Mouse (Mus musculus): Measurements from ENCODE around the gene Gucd1. TPM values are rescaled to one million over a fixed set of nuclear protein-coding genes. Genes with fewer than 3 reads are reported as not detected.

Gucd1 gene
- polyA plus RNA-seq, 1 experiment from 2014 or later: 19.7 TPM

DNA sequence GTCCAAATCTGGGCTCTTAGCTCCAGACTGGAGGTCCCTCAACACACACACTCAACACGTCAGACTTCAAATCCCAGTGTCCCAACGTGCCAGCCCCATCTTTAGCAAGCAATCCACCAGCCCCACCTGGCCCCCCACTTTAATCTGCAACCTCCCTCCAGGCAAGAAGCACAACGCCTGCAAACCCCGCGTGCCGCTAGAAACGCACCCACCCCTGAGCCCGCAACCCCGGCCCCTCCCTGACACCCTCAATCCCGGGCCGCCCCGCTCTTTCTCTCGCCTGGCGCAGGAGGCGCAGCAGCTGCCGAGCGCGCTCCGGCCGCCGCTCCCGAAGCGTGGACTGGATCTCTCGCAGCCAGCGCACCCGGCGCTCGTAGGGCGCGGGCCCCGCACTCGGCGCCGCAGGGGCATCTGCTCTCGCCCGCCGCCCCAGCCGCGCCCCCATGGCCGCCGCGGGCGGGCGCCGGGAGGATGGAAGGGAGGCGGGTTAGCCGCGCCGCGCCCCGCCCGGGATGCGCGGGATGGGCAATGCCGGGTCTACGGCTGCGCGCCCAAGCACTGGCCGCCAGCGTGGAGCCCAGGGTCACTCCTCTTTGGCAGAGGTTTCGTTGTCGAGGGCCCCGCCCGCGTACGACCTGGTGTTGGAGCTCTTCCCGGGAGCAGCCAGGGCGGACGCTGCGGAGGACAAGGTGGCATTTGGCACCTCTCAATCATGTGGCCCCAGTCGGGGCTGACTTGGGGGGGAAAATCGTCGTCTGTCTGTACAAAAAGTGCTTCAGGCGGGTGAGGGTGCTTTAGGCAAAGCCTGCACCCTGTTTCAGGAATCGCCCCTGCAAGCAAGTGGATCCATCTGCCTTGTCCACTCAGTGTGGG lies 42.1 kb upstream of the Gucd1 start, which contains the start of gene Lrrc75b:
Gene Lrrc75b, minus strand, starts transcription at position 655 of the 873 bp plus-strand sequence.
- Histone ChIP-seq H3K9ac (ENCODE audit: low read depth, low read length) (peak within 1 kb of the TSS; percentile 85), H3K36me3 (ENCODE audit: control insufficient read depth, insufficient read depth, low read length) (peaks cover 4% of the 10 kb centered on the region; the same call in 1 of the 2 replicates), H3K27ac (ENCODE audit: low read length) (peak within 1 kb of the TSS; percentile 97), H3K4me2 (ENCODE audit: low read length) (peak within 1 kb of the TSS; percentile 88), H3K4me3 (ENCODE audit: low read depth, low read length) (peak within 1 kb of the TSS; percentile 55), H3K4me1 (ENCODE audit: control insufficient read depth, insufficient read depth, low read length) (peaks cover 36% of the 10 kb centered on the region), H3K9me3 (replicated peaks; ENCODE audit: control insufficient read depth, low read length, poor library complexity, severe bottlenecking) (no peaks in the 10 kb centered on the region), H3K27me3 (ENCODE audit: control insufficient read depth, insufficient read depth, low read depth, low read length) (no peaks in the 10 kb centered on the region)
- under 1% methylated on average over 72 of the region's 75 CpGs for WGBS
- peak; percentile 61 for ATAC-seq

DNA sequence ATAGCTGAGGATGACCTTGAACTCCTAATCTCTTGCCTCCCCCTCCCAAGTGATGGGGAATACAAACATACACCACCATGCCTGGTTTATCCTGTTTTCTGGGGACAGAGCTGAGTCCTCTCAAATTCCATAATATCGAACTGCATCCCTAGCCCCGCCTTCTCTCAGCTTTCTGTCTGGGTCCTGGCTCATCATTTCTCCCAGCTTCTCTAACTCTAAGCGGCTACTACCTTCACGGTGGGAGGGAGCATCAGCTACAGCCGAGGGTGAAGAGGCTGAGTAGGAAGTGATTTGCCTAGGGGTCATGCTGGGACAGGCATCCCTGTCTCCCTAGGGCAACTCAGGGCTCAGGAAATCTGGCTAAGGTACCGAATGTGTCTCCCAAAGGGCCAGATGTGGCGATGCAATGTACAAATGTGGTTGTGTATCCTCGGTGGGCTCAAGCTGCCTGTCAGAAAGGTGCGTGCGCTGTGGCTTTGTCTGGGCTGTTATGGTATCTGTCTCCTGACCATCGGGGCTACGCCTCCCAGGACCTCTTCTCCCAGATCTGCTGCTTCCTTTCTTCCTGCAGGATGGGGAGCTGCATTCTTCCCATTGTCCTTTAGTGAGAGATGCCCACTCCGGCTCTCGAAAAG lies 41.4 kb upstream of the Gucd1 start:
- 3% methylated on average over 14 of the region's 14 CpGs for WGBS
- peak; percentile 29 for ATAC-seq
- H3K36me3 ChIP-seq (ENCODE audit: control insufficient read depth, insufficient read depth, low read length): peaks cover 4% of the 10 kb centered on the region

DNA sequence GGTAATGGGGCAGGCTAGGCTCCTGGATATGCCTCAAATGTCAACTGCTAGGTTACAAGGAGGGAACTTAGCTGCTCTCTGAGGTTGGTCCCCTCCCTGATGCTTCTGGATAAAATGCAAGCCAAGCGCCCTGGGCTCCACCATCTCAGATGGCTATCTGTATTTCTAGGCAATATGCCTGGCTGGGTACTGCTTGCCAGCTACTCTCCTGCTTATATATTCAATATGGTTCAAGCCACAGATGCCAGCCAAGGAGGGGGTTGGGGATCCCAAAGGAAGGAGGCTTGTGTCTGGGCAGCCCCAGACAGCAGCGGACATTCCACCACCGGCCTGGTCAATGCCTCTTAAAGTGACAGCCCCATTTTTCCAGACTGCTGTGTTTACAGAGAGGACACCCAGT lies 40.7 kb upstream of the Gucd1 start:
- H3K27me3 ChIP-seq (ENCODE audit: control insufficient read depth, insufficient read depth, low read depth, low read length): no peaks in the 10 kb centered on the region
- H3K4me1 ChIP-seq (ENCODE audit: control insufficient read depth, insufficient read depth, low read length): peaks cover 36% of the 10 kb centered on the region
- H3K4me3 ChIP-seq (ENCODE audit: low read depth, low read length): peak overlapping the region; percentile 55
- 21% methylated on average over 3 of the region's 3 CpGs for WGBS
- H3K4me2 ChIP-seq (ENCODE audit: low read length): peak overlapping the region; percentile 88
- ATAC-seq: peak; percentile 17
- peak overlapping the region; percentile 85 for H3K9ac ChIP-seq (ENCODE audit: low read depth, low read length)
- H3K27ac ChIP-seq (ENCODE audit: low read length): peak overlapping the region; percentile 97
- no peaks in the 10 kb centered on the region for H3K9me3 ChIP-seq (replicated peaks; ENCODE audit: control insufficient read depth, low read length, poor library complexity, severe bottlenecking)
- peaks cover 10% of the 10 kb centered on the region for H3K36me3 ChIP-seq (ENCODE audit: control insufficient read depth, insufficient read depth, low read length)

More for the DNA sequence above, 41.4 kb upstream of the Gucd1 start:
- H3K9me3 ChIP-seq (replicated peaks; ENCODE audit: control insufficient read depth, low read length, poor library complexity, severe bottlenecking): no peaks in the 10 kb centered on the region
- peak overlapping the region; percentile 85 for H3K9ac ChIP-seq (ENCODE audit: low read depth, low read length)
- H3K27me3 ChIP-seq (ENCODE audit: control insufficient read depth, insufficient read depth, low read depth, low read length): no peaks in the 10 kb centered on the region
- peak overlapping the region; percentile 55 for H3K4me3 ChIP-seq (ENCODE audit: low read depth, low read length)
- H3K4me2 ChIP-seq (ENCODE audit: low read length): peak overlapping the region; percentile 88
- H3K4me1 ChIP-seq (ENCODE audit: control insufficient read depth, insufficient read depth, low read length): peaks cover 36% of the 10 kb centered on the region
- peak overlapping the region; percentile 97 for H3K27ac ChIP-seq (ENCODE audit: low read length)

DNA sequence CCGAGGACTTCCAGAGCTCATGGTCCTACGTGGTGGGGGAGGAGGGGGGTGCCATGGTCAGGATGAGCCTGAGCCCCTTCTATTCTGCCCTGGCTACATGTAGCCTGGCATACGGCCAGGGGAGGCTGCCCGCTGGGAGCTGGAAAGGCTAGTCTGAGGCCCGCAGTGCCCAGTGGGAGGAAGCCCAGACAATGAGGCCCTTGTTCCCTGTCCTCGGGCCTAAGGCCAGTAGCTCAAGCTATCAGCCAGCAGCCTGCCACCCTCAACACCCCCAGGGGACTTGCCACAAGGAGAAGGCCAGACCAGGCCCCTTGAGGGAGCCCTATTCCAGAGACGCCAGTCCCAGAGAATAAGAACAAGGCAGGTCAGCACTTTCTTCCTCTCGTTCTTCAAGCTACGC lies 38.3 kb upstream of the Gucd1 start:
- Histone ChIP-seq H3K9ac (ENCODE audit: low read depth, low read length) (no peak overlapping the region), H3K9me3 (replicated peaks; ENCODE audit: control insufficient read depth, low read length, poor library complexity, severe bottlenecking) (no peaks in the 10 kb centered on the region), H3K36me3 (ENCODE audit: control insufficient read depth, insufficient read depth, low read length) (peaks cover 14% of the 10 kb centered on the region), H3K27me3 (ENCODE audit: control insufficient read depth, insufficient read depth, low read depth, low read length) (no peaks in the 10 kb centered on the region), H3K4me3 (ENCODE audit: low read depth, low read length) (no peak overlapping the region), H3K4me1 (ENCODE audit: control insufficient read depth, insufficient read depth, low read length) (peaks cover 32% of the 10 kb centered on the region), H3K27ac (ENCODE audit: low read length) (peak overlapping the region; percentile 35), H3K4me2 (ENCODE audit: low read length) (no peak overlapping the region)
- ATAC-seq: peak; percentile 39
- WGBS: 16% methylated on average over 9 of the region's 9 CpGs

DNA sequence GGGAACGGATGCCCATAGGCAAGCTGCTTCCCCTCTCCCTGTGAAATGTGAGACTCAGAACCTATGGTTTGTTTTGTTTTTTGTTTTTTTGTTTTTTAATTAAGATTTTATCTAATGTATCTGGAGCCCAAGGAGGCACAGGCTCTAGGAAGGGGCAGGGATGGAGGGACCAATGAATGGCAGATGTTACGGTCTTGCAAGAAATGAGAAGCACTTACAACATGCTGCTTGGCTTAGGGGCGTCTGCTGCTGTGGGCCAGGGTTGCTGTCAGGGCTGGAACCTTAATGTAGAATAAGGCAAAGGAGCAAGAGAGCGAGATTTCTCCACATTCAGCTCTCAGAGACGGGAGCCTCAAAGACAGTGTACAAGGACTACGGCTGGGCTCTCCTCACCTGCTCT lies 37.8 kb upstream of the Gucd1 start:
- H3K27me3 ChIP-seq (ENCODE audit: control insufficient read depth, insufficient read depth, low read depth, low read length): no peaks in the 10 kb centered on the region
- no peak overlapping the region for H3K4me2 ChIP-seq (ENCODE audit: low read length)
- WGBS: 65% methylated on average over 6 of the region's 6 CpGs
- H3K9me3 ChIP-seq (replicated peaks; ENCODE audit: control insufficient read depth, low read length, poor library complexity, severe bottlenecking): no peaks in the 10 kb centered on the region
- H3K4me3 ChIP-seq (ENCODE audit: low read depth, low read length): no peak overlapping the region
- H3K36me3 ChIP-seq (ENCODE audit: control insufficient read depth, insufficient read depth, low read length): peaks cover 14% of the 10 kb centered on the region
- H3K27ac ChIP-seq (ENCODE audit: low read length): 0 out of 2 replicates have a peak overlapping the region, but pooled peaks have one; percentile 35
- H3K9ac ChIP-seq (ENCODE audit: low read depth, low read length): no peak overlapping the region
- H3K4me1 ChIP-seq (ENCODE audit: control insufficient read depth, insufficient read depth, low read length): peaks cover 28% of the 10 kb centered on the region
- ATAC-seq: no peak

DNA sequence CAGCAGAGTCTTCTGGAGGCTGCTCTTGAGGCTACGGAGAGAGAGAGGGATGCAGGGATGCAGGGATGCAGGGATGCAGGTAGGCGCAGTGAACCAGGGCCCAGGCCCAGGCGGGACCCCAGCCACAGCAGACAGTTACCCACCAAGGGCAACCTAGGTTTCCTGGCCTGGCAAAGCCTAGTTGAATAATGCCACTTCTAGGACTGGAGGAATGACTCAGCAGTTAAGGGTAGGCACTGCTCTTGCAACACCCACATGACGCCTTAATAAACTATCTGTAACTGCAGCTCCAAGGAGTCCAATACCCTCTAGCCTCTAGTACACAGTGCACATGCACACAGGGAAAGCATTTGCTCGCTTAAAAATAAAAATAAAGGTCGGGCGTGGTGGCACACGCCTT lies 36.3 kb upstream of the Gucd1 start:
- ATAC-seq: no peak
- Histone ChIP-seq H3K4me2 (ENCODE audit: low read length) (no peak overlapping the region), H3K4me3 (ENCODE audit: low read depth, low read length) (no peak overlapping the region), H3K9me3 (replicated peaks; ENCODE audit: control insufficient read depth, low read length, poor library complexity, severe bottlenecking) (no peaks in the 10 kb centered on the region), H3K27ac (ENCODE audit: low read length) (no peak overlapping the region), H3K27me3 (ENCODE audit: control insufficient read depth, insufficient read depth, low read depth, low read length) (no peaks in the 10 kb centered on the region), H3K9ac (ENCODE audit: low read depth, low read length) (no peak overlapping the region), H3K4me1 (ENCODE audit: control insufficient read depth, insufficient read depth, low read length) (peaks cover 24% of the 10 kb centered on the region), H3K36me3 (ENCODE audit: control insufficient read depth, insufficient read depth, low read length) (peaks cover 14% of the 10 kb centered on the region)
- WGBS: 91% methylated on average over 8 of the region's 8 CpGs

DNA sequence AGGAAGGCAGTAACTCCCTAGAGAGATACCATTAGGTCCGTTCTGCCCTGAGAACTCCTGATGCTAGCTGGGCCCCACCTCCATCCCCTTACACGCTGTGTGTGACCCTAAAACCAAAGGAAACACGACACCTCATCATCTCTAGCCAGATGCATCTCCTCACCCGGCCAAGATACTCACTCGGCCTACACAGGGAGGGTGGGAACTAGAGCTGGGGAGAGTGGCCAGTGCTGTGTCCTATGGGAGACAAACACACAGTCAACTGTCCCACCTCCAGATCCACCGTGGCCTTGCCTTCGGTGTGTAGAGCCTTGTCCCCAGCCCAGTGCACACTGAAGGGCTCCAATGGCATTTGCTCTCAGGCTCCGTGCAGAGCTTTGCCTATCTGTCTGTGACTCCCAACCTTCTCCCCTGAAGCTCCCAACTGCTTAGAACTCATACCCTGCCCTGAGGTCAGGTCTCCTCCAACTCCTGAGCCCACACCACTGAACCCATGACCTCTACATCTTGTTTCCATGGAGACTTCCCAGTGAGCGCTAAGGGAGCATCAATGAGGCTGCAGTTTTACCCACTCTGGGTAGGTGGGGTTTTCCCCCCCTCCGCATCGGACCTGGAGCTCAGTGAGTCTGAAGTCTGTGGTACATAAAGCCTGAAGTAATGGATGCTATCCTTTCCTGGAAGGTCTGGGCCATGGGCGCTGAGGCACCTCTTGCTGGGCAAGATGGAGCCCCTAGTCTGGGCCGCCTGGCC lies 35.1 kb upstream of the Gucd1 start:
- H3K4me3 ChIP-seq (ENCODE audit: low read depth, low read length): no peak overlapping the region
- no peaks in the 10 kb centered on the region for H3K9me3 ChIP-seq (replicated peaks; ENCODE audit: control insufficient read depth, low read length, poor library complexity, severe bottlenecking)
- H3K27me3 ChIP-seq (ENCODE audit: control insufficient read depth, insufficient read depth, low read depth, low read length): no peaks in the 10 kb centered on the region
- H3K4me1 ChIP-seq (ENCODE audit: control insufficient read depth, insufficient read depth, low read length): peaks cover 15% of the 10 kb centered on the region
- ATAC-seq: no peak
- H3K4me2 ChIP-seq (ENCODE audit: low read length): no peak overlapping the region
- peaks cover 14% of the 10 kb centered on the region for H3K36me3 ChIP-seq (ENCODE audit: control insufficient read depth, insufficient read depth, low read length)
- no peak overlapping the region for H3K9ac ChIP-seq (ENCODE audit: low read depth, low read length)
- H3K27ac ChIP-seq (ENCODE audit: low read length): no peak overlapping the region
- 75% methylated on average over 13 of the region's 13 CpGs for WGBS

DNA sequence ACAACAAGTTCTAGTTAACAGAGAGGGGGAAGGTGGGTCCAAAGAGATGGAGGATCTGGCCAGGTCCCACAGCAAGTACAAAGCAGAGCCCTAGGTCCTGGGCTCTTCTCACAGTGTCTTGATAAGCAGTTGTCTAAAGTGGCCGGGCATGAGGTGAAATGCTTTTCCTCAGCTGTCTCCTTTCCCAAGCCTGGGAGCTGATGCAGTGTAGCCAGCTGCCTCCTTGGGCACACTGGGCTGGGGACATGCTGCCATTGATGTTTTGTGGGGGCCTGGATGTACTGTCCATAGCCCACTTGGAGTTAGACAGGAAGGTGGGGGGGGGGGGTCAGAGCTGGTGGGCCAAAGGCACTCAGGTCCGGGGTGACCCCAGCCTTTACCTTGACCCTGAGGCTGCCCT lies 34.3 kb upstream of the Gucd1 start:
- H3K4me3 ChIP-seq (ENCODE audit: low read depth, low read length): no peak overlapping the region
- ATAC-seq: no peak
- H3K36me3 ChIP-seq (ENCODE audit: control insufficient read depth, insufficient read depth, low read length): peaks cover 14% of the 10 kb centered on the region
- WGBS: 100% methylated on average over 2 of the region's 2 CpGs
- no peaks in the 10 kb centered on the region for H3K9me3 ChIP-seq (replicated peaks; ENCODE audit: control insufficient read depth, low read length, poor library complexity, severe bottlenecking)
- H3K27me3 ChIP-seq (ENCODE audit: control insufficient read depth, insufficient read depth, low read depth, low read length): no peaks in the 10 kb centered on the region
- H3K4me2 ChIP-seq (ENCODE audit: low read length): no peak overlapping the region
- H3K9ac ChIP-seq (ENCODE audit: low read depth, low read length): no peak overlapping the region
- H3K27ac ChIP-seq (ENCODE audit: low read length): no peak overlapping the region
- peaks cover 8% of the 10 kb centered on the region for H3K4me1 ChIP-seq (ENCODE audit: control insufficient read depth, insufficient read depth, low read length)

All from midbrain, embryonic 16.5 days (tissue).